Mouse (Mus musculus) CH12.LX (cell line): ENCODE results near the gene Limk2. TPM values are rescaled to one million over a fixed set of nuclear protein-coding genes. Genes with fewer than 3 reads are reported as not detected.

Source experiments
- DNase-seq: peaks from one replicate; pipeline ENCODE4 v3.0.0-alpha.2; 2013; ENCODE audit errors: extremely low read depth
- H3K27ac ChIP-seq: 2 replicates; pipeline ENCODE4 v1.5.1; 2012; ENCODE audit warnings: low read depth, mild to moderate bottlenecking, control low read depth, moderate library complexity; ENCODE audit not compliant: insufficient read depth
- H3K27me3 ChIP-seq: replicated peaks from 2 replicates; pipeline ENCODE3; 2012; ENCODE audit warnings: inconsistent platforms
- H3K36me3 ChIP-seq, 2 experiments: replicated peaks in 1 of 2; 2 replicates each; pipeline versions ENCODE3 to v1.6.1; 2012; ENCODE audit warnings: inconsistent platforms in 1 of 2, low read length in 1 of 2, mild to moderate bottlenecking in 1 of 2, mixed read lengths in 1 of 2, moderate library complexity in 1 of 2; ENCODE audit not compliant: control insufficient read depth in 1 of 2, insufficient read depth in 1 of 2
- H3K4me1 ChIP-seq, 2 experiments: 2 replicates each; pipeline ENCODE4 v1.6.1; 2012; ENCODE audit warnings: inconsistent platforms in 1 of 2, moderate library complexity in 1 of 2; ENCODE audit not compliant: insufficient read depth in 2 of 2, control insufficient read depth in 1 of 2
- H3K4me2 ChIP-seq: 2 replicates; pipeline ENCODE4 v1.6.1; 2012; ENCODE audit warnings: low read depth, mild to moderate bottlenecking, control low read depth; ENCODE audit not compliant: poor library complexity, insufficient read depth, severe bottlenecking
- H3K4me3 ChIP-seq, 3 experiments: fragments of 150-350 bp in 1 of 3; sonication (generic) in 1 of 3; replicated peaks in 1 of 3; 2 replicates each; pipeline versions ENCODE3 to v1.5.1; 2011 to 2012; ENCODE audit warnings: low read depth in 2 of 3, low read length in 2 of 3, mild to moderate bottlenecking in 2 of 3, moderate library complexity in 2 of 3, control low read depth in 1 of 3, improper control_type of control experiment in 1 of 3, inconsistent platforms in 1 of 3, mixed read lengths in 1 of 3; ENCODE audit not compliant: poor library complexity in 1 of 3
- H3K79me2 ChIP-seq: replicated peaks from 2 replicates; pipeline ENCODE4 v1.6.1; 2012; ENCODE audit warnings: mild to moderate bottlenecking, moderate library complexity; ENCODE audit not compliant: control insufficient read depth, poor library complexity, insufficient read depth, severe bottlenecking; ENCODE audit errors: extremely low read depth
- H3K9ac ChIP-seq: 2 replicates; pipeline ENCODE4 v1.6.1; 2012; ENCODE audit warnings: low read depth, mild to moderate bottlenecking, control low read depth, moderate library complexity; ENCODE audit not compliant: insufficient read depth
- H3K9me3 ChIP-seq: replicated peaks from 2 replicates; pipeline ENCODE3; 2012; ENCODE audit warnings: low read length, inconsistent platforms, mixed read lengths
- CHD1 ChIP-seq: IDR thresholded peaks from 2 replicates; pipeline ENCODE4 v1.6.1; 2012; ENCODE audit warnings: low read depth, low read length, improper control_type of control experiment, inconsistent platforms
- CHD2 ChIP-seq: IDR thresholded peaks from 2 replicates; pipeline ENCODE4 v1.6.1; 2011; ENCODE audit warnings: low read length, improper control_type of control experiment
- CTCF ChIP-seq, 2 experiments: IDR thresholded peaks in 1 of 2; conservative IDR thresholded peaks in 1 of 2; 2 replicates each; pipeline ENCODE4 v1.5.1; 2011 to 2012; ENCODE audit warnings: low read depth in 2 of 2, low read length in 2 of 2, improper control_type of control experiment in 1 of 2, inconsistent platforms in 1 of 2, mild to moderate bottlenecking in 1 of 2, moderate library complexity in 1 of 2
- E2F4 ChIP-seq: IDR thresholded peaks from 2 replicates; pipeline ENCODE4 v1.6.1; 2011; ENCODE audit warnings: low read depth, low read length, improper control_type of control experiment; ENCODE audit not compliant: insufficient replicate concordance
- ELF1 ChIP-seq: IDR thresholded peaks from 2 replicates; pipeline ENCODE4 v1.6.1; 2014; ENCODE audit warnings: low read depth, mild to moderate bottlenecking, inconsistent platforms, low read length, improper control_type of control experiment
- EP300 ChIP-seq: IDR thresholded peaks from 2 replicates; pipeline ENCODE4 v1.6.1; 2011; ENCODE audit warnings: low read length, improper control_type of control experiment
- GABPA ChIP-seq: IDR thresholded peaks from 2 replicates; pipeline ENCODE4 v1.6.1; 2012; ENCODE audit warnings: low read depth, low read length, improper control_type of control experiment, inconsistent platforms; ENCODE audit not compliant: insufficient replicate concordance
- HCFC1 ChIP-seq: IDR thresholded peaks from 2 replicates; pipeline ENCODE4 v1.6.1; 2012; ENCODE audit warnings: low read depth, mild to moderate bottlenecking, inconsistent platforms, low read length, improper control_type of control experiment
- IRF4 ChIP-seq: IDR thresholded peaks from 2 replicates; pipeline ENCODE4 v1.6.1; 2014; ENCODE audit warnings: low read depth, mild to moderate bottlenecking, inconsistent platforms, low read length, improper control_type of control experiment
- JUND ChIP-seq: conservative IDR thresholded peaks from 2 replicates; pipeline ENCODE4 v1.6.1; 2011; ENCODE audit warnings: low read depth, low read length, improper control_type of control experiment
- MAFK ChIP-seq: IDR thresholded peaks from 2 replicates; pipeline ENCODE4 v1.6.1; 2011; ENCODE audit warnings: low read length, improper control_type of control experiment; ENCODE audit not compliant: insufficient replicate concordance
- MAZ ChIP-seq: IDR thresholded peaks from 2 replicates; pipeline ENCODE4 v1.6.1; 2012; ENCODE audit warnings: low read depth, mild to moderate bottlenecking, inconsistent platforms, low read length, improper control_type of control experiment, moderate library complexity
- MEF2A ChIP-seq: IDR thresholded peaks from 2 replicates; pipeline ENCODE4 v1.6.1; 2014; ENCODE audit warnings: low read depth, mild to moderate bottlenecking, inconsistent platforms, low read length, improper control_type of control experiment, borderline replicate concordance
- MXI1 ChIP-seq: IDR thresholded peaks from 2 replicates; pipeline ENCODE4 v1.6.1; 2011; ENCODE audit warnings: mild to moderate bottlenecking, low read depth, low read length, improper control_type of control experiment
- MYC ChIP-seq: IDR thresholded peaks from 2 replicates; pipeline ENCODE4 v1.6.1; 2011; ENCODE audit warnings: low read depth, mild to moderate bottlenecking, improper control_type of control experiment, low read length
- NELFE ChIP-seq: IDR thresholded peaks from 2 replicates; pipeline ENCODE4 v1.6.1; 2011; ENCODE audit warnings: low read depth, low read length, improper control_type of control experiment
- NRF1 ChIP-seq: IDR thresholded peaks from 2 replicates; pipeline ENCODE4 v1.6.1; 2014; ENCODE audit warnings: low read depth, mild to moderate bottlenecking, inconsistent platforms, low read length, improper control_type of control experiment, moderate library complexity
- PAX5 ChIP-seq: IDR thresholded peaks from 2 replicates; pipeline ENCODE4 v1.6.1; 2012; ENCODE audit warnings: low read length, inconsistent platforms, mixed read lengths
- POLR2AphosphoS2 ChIP-seq: IDR thresholded peaks from 2 replicates; pipeline ENCODE4 v1.6.1; 2011; ENCODE audit warnings: low read depth, low read length, improper control_type of control experiment
- RCOR1 ChIP-seq: conservative IDR thresholded peaks from 2 replicates; pipeline ENCODE4 v1.6.1; 2012; ENCODE audit warnings: low read depth, mild to moderate bottlenecking, inconsistent platforms, low read length, improper control_type of control experiment
- SMC3 ChIP-seq: IDR thresholded peaks from 2 replicates; pipeline ENCODE4 v1.6.1; 2011; ENCODE audit warnings: low read depth, low read length, improper control_type of control experiment
- TCF12 ChIP-seq: IDR thresholded peaks from 2 replicates; pipeline ENCODE4 v1.6.1; 2014; ENCODE audit warnings: low read depth, mild to moderate bottlenecking, inconsistent platforms, low read length, improper control_type of control experiment
- USF1 ChIP-seq: IDR thresholded peaks from 2 replicates; pipeline ENCODE4 v1.6.1; 2014; ENCODE audit warnings: low read depth, mild to moderate bottlenecking, inconsistent platforms, low read length, improper control_type of control experiment
- USF2 ChIP-seq: conservative IDR thresholded peaks from 2 replicates; pipeline ENCODE4 v1.6.1; 2011; ENCODE audit warnings: low read depth, low read length, improper control_type of control experiment
- ZKSCAN1 ChIP-seq: IDR thresholded peaks from 2 replicates; pipeline ENCODE4 v1.6.1; 2012; ENCODE audit warnings: low read depth, inconsistent platforms, low read length, improper control_type of control experiment, borderline replicate concordance
- dilution Hi-C: fragments of 300-500 bp; cut with MboI; formaldehyde crosslinking; loops from 2 replicates; pipeline ENCODE4 v1.14.3; 2020; ENCODE audit warnings: low sequenced_read_pairs; ENCODE audit not compliant: extremely low pct_unique_long_range_greater_than_20kb, extremely low pct_ligation_motif_present
- in situ Hi-C: fragments of 300-500 bp; cut with MboI; formaldehyde crosslinking; loops from 3 replicates; pipeline ENCODE4 v1.14.3; 2019; ENCODE audit warnings: low sequenced_read_pairs, low pct_ligation_motif_present, low pct_unique_long_range_greater_than_20kb, mixed read lengths
- polyA plus RNA-seq: library from polyadenylated mRNA; unstranded; fragments of >175 nt; gene quantifications from 2 replicates; pipeline ENCODE4 v1.2.1, GENCODE M21; 2012; ENCODE audit warnings: low read depth; ENCODE audit not compliant: insufficient read length
- total RNA-seq, 2 experiments: library from RNA; depleted of rRNA; stranded (reverse); fragments of 300-350 nt in 1 of 2; fragments of >200 nt in 1 of 2; gene quantifications; 2 replicates each; pipeline ENCODE4 v1.2.3; 2012 to 2014

Gene Limk2
- total and polyA plus RNA-seq, 3 experiments, result 41.5 to 64.0 (median 46.1) TPM

- in situ Hi-C loops, result no loop called here
- no peak for DNase-seq
- no peaks in the 10 kb centered on the region for H3K27me3 ChIP-seq
- dilution Hi-C loops, result no loop called here
- no peak for TF ChIP-seq E2F4
- no peak for TF ChIP-seq POLR2AphosphoS2
- TF ChIP-seq MYC, result no peak
- no peak for TF ChIP-seq RCOR1
- no peak for TF ChIP-seq CHD2
- no peak for TF ChIP-seq CHD1
- no peak for TF ChIP-seq MAFK
- no peak for TF ChIP-seq JUND
- TF ChIP-seq TCF12, result no peak
- no peak for TF ChIP-seq HCFC1
- TF ChIP-seq NELFE, result no peak
- TF ChIP-seq ELF1, result no peak
- TF ChIP-seq NRF1, result no peak
- no peak for TF ChIP-seq MXI1
- TF ChIP-seq MEF2A, result no peak
- no peak for TF ChIP-seq EP300
- no peak for TF ChIP-seq USF1
- TF ChIP-seq IRF4, result no peak
- no peak overlapping the region for H3K27ac ChIP-seq
- H3K4me3 ChIP-seq, result no peak overlapping the region
- peaks cover 0 to 24% of the 10 kb centered on the region in 2 experiments; a peak in 2 of 4 replicates for H3K4me1 ChIP-seq
- H3K36me3 ChIP-seq, result peaks cover 42 to 84% of the 10 kb centered on the region in 2 experiments
- H3K9me3 ChIP-seq, result no peaks in the 10 kb centered on the region
- no peak overlapping the region for H3K4me2 ChIP-seq
- H3K79me2 ChIP-seq, result no peaks in the 10 kb centered on the region
- no peak overlapping the region for H3K9ac ChIP-seq
Observed at GRCm38 (mm10) chr11:3344916-3345315, 64.1 kb downstream of the Limk2 start.

- in situ Hi-C loops, result no loop called here
- dilution Hi-C loops, result no loop called here
- no peak for DNase-seq
- H3K4me3 ChIP-seq, result no peak overlapping the region
- TF ChIP-seq CTCF (conservative IDR thresholded peaks at IDR 0.05 in 1 of 2, IDR thresholded peaks at IDR 0.05 in 1 of 2; ENCODE audit: low read depth in 2 of 2, low read length in 2 of 2), result no peak
- TF ChIP-seq SMC3, result no peak
- TF ChIP-seq E2F4, result no peak
- TF ChIP-seq CHD2, result no peak
- TF ChIP-seq ZKSCAN1, result no peak
- no peak for TF ChIP-seq PAX5
- no peak for TF ChIP-seq USF2
- TF ChIP-seq RCOR1, result no peak
- no peak for TF ChIP-seq ELF1
- TF ChIP-seq GABPA, result no peak
- no peak for TF ChIP-seq MAZ
- H3K36me3 ChIP-seq, result peaks cover 32 to 56% of the 10 kb centered on the region in 2 experiments
- no peak overlapping the region for H3K27ac ChIP-seq
- no peak overlapping the region for H3K9ac ChIP-seq
- no peaks in the 10 kb centered on the region for H3K27me3 ChIP-seq
- no peaks in the 10 kb centered on the region for H3K9me3 ChIP-seq
- H3K4me2 ChIP-seq, result no peak overlapping the region
- peaks cover 0 to 13% of the 10 kb centered on the region in 2 experiments; a peak in 3 of 4 replicates for H3K4me1 ChIP-seq
- no peaks in the 10 kb centered on the region for H3K79me2 ChIP-seq
Observed at GRCm38 (mm10) chr11:3341476-3341875, 67.5 kb downstream of the Limk2 start.
